Mouse (Mus musculus): ENCODE results near the gene Usp46. TPM values are rescaled to one million over a fixed set of nuclear protein-coding genes. Genes with fewer than 3 reads are reported as not detected.
A peak's percentile ranks its signal among the peaks of the same experiment; 100 is the strongest.

Gene Usp46
- polyA plus RNA-seq, 1 experiment from 2014 or later = 12.6 TPM

DNA sequence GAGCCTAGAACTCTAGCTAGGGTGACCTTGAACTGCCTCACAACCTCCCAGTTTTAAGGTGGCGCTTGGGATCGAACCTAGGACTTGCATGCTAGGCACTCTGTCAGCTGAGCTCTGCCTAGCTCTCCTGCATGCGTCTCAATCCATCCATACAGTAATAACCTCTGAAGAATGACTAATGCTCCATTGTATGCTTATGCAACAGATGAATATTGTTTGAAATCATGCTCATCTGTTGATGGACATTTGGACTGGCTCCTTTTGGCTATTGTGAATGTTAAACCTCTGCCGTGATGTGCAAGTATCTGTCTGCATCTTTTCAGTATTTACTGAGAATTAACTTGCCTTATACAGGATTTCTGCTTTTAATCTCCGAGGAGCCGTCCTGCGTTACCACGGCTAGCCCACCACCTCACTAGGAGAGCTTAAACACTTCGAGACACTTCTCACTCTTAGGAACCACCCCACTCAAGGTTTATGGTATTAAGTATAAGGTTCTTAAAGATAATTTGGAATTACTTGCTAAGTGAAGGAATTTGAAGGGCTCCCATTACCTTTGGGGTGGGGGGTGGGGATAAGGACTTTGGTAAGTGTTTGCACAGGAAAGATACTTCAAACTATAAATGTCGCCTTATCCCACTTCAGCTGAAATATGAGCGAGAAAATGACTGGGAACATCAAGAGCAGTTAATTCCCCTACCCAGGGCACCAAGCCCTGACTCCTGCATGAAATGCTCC lies 29.1 kb upstream of the Usp46 start:
- ATAC-seq = no peak
- Histone ChIP-seq H3K27me3 (ENCODE audit: insufficient read depth, low read length) (no peaks in the 10 kb centered on the region), H3K4me1 (ENCODE audit: insufficient read depth) (peaks cover 6% of the 10 kb centered on the region; the same call in 1 of the 2 replicates), H3K4me2 (ENCODE audit: low read depth, low read length) (no peak overlapping the region), H3K9me3 (ENCODE audit: low read length) (no peaks in the 10 kb centered on the region), H3K9ac (replicated peaks) (no peak overlapping the region), H3K27ac (ENCODE audit: low read depth) (no peak overlapping the region), H3K4me3 (ENCODE audit: low read depth, low read length) (no peak overlapping the region), H3K36me3 (replicated peaks; ENCODE audit: insufficient read depth, low read length) (no peaks in the 10 kb centered on the region; the same call in 1 of the 2 replicates)
- no peak for DNase-seq
- TF ChIP-seq EP300 (IDR thresholded peaks at IDR 0.05; ENCODE audit: low read depth) (no peak), CTCF (IDR thresholded peaks at IDR 0.05; ENCODE audit: low read depth) (no peak)
- WGBS (ENCODE audit: insufficient replicate concordance) = 86% methylated on average over 11 of the region's 11 CpGs

GRCm38 (mm10) chr5:74096060-74096459 lies 27.8 kb upstream of the Usp46 start:
- H3K9ac ChIP-seq (replicated peaks) = no peak overlapping the region
- no peak overlapping the region for H3K4me3 ChIP-seq (ENCODE audit: low read depth, low read length)

GRCm38 (mm10) chr5:74095611-74096010 lies 27.4 kb upstream of the Usp46 start:
- no peak for TF ChIP-seq EP300 (IDR thresholded peaks at IDR 0.05; ENCODE audit: low read depth)
- TF ChIP-seq CTCF (IDR thresholded peaks at IDR 0.05; ENCODE audit: low read depth) = no peak

More at GRCm38 (mm10) chr5:74096060-74096459, 27.8 kb upstream of the Usp46 start:
- Histone ChIP-seq H3K9me3 (ENCODE audit: low read length) (no peaks in the 10 kb centered on the region), H3K27me3 (ENCODE audit: insufficient read depth, low read length) (no peaks in the 10 kb centered on the region), H3K27ac (ENCODE audit: low read depth) (no peak overlapping the region), H3K36me3 (replicated peaks; ENCODE audit: insufficient read depth, low read length) (no peaks in the 10 kb centered on the region; the same call in 1 of the 2 replicates), H3K4me2 (ENCODE audit: low read depth, low read length) (no peak overlapping the region), H3K4me1 (ENCODE audit: insufficient read depth) (peaks cover 6% of the 10 kb centered on the region; the same call in 1 of the 2 replicates)
- no peak for DNase-seq
- ATAC-seq = no peak
- TF ChIP-seq EP300 (IDR thresholded peaks at IDR 0.05; ENCODE audit: low read depth) (no peak), CTCF (IDR thresholded peaks at IDR 0.05; ENCODE audit: low read depth) (no peak)
- WGBS (ENCODE audit: insufficient replicate concordance) = 97% methylated on average over 1 of the region's 1 CpGs

GRCm38 (mm10) chr5:74094841-74095437 lies 26.7 kb upstream of the Usp46 start:
- TF ChIP-seq CTCF (IDR thresholded peaks at IDR 0.05; ENCODE audit: low read depth) (no peak), EP300 (IDR thresholded peaks at IDR 0.05; ENCODE audit: low read depth) (no peak)
- Histone ChIP-seq H3K4me1 (ENCODE audit: insufficient read depth) (peaks cover 6% of the 10 kb centered on the region; the same call in 1 of the 2 replicates), H3K27me3 (ENCODE audit: insufficient read depth, low read length) (no peaks in the 10 kb centered on the region), H3K36me3 (replicated peaks; ENCODE audit: insufficient read depth, low read length) (no peaks in the 10 kb centered on the region; the same call in 1 of the 2 replicates), H3K4me2 (ENCODE audit: low read depth, low read length) (peak overlapping the region; percentile 66), H3K9ac (replicated peaks) (no peak overlapping the region), H3K27ac (ENCODE audit: low read depth) (no peak overlapping the region), H3K4me3 (ENCODE audit: low read depth, low read length) (0 out of 2 replicates have a peak overlapping the region, but pooled peaks have one; percentile 57), H3K9me3 (ENCODE audit: low read length) (no peaks in the 10 kb centered on the region)
- WGBS (ENCODE audit: insufficient replicate concordance) = 82% methylated on average over 8 of the region's 8 CpGs
- ATAC-seq (no peak), DNase-seq (no peak)

More at GRCm38 (mm10) chr5:74095611-74096010, 27.4 kb upstream of the Usp46 start:
- ATAC-seq (no peak), DNase-seq (no peak)
- Histone ChIP-seq H3K36me3 (replicated peaks; ENCODE audit: insufficient read depth, low read length) (no peaks in the 10 kb centered on the region; the same call in 1 of the 2 replicates), H3K4me1 (ENCODE audit: insufficient read depth) (peaks cover 6% of the 10 kb centered on the region; the same call in 1 of the 2 replicates), H3K9me3 (ENCODE audit: low read length) (no peaks in the 10 kb centered on the region), H3K27ac (ENCODE audit: low read depth) (no peak overlapping the region), H3K4me2 (ENCODE audit: low read depth, low read length) (no peak overlapping the region), H3K27me3 (ENCODE audit: insufficient read depth, low read length) (no peaks in the 10 kb centered on the region), H3K4me3 (ENCODE audit: low read depth, low read length) (no peak overlapping the region), H3K9ac (replicated peaks) (no peak overlapping the region)
- 87% methylated on average over 2 of the region's 2 CpGs for WGBS (ENCODE audit: insufficient replicate concordance)

- peak overlapping the region; percentile 67 for H3K9ac ChIP-seq (replicated peaks)
- 19% methylated on average over 11 of the region's 11 CpGs for WGBS (ENCODE audit: insufficient replicate concordance)
- peaks cover 6% of the 10 kb centered on the region; the same call in 1 of the 2 replicates for H3K4me1 ChIP-seq (ENCODE audit: insufficient read depth)
- TF ChIP-seq EP300 (IDR thresholded peaks at IDR 0.05; ENCODE audit: low read depth) = no peak
- no peak for TF ChIP-seq CTCF (IDR thresholded peaks at IDR 0.05; ENCODE audit: low read depth)
- H3K27me3 ChIP-seq (ENCODE audit: insufficient read depth, low read length) = no peaks in the 10 kb centered on the region
- H3K4me3 ChIP-seq (ENCODE audit: low read depth, low read length) = peak overlapping the region; percentile 57
- no peaks in the 10 kb centered on the region for H3K9me3 ChIP-seq (ENCODE audit: low read length)
- ATAC-seq = no peak
- H3K4me2 ChIP-seq (ENCODE audit: low read depth, low read length) = peak overlapping the region; percentile 66
- no peaks in the 10 kb centered on the region; the same call in 1 of the 2 replicates for H3K36me3 ChIP-seq (replicated peaks; ENCODE audit: insufficient read depth, low read length)
- peak overlapping the region; percentile 74 for H3K27ac ChIP-seq (ENCODE audit: low read depth)
- no peak for DNase-seq
Observed at GRCm38 (mm10) chr5:74093556-74094428, 25.6 kb upstream of the Usp46 start.

All from liver, postnatal 0 days (tissue).